In genomic region chr9:87730961-87731535, GRCm38 (mm10) we compare ENCODE assay signal across 9 mouse cellular contexts. TPM values are rescaled to one million over a fixed set of nuclear protein-coding genes. Genes with fewer than 3 reads are reported as not detected.
DNase-seq lines count a peak whose midpoint lies in the region; ATAC-seq and TF ChIP-seq lines count a peak whose summit lies in the region.
"Had no signal": no experiment of that assay in that cellular context is flagged by ENCODE, and none has a peak within 500 bp of the region (broad histone marks: within the 10 kb centered on the region; RNA-seq: fewer than 3 reads in every experiment).

TSS of gene Tbx18 (minus strand) at chr9:87731260.

- H3K9ac ChIP-seq in hindbrain, postnatal 0 days (replicated peaks; ENCODE audit: low read length), result peak within 1 kb of the TSS; percentile 49; the same call in 1 of the 2 replicates
- H3K9ac ChIP-seq in liver, embryonic 16.5 days (ENCODE audit: low read depth, low read length), result no peak within 1 kb of the TSS
- peak within 1 kb of the TSS; percentile 67 for H3K9ac ChIP-seq in neural tube, embryonic 13.5 days

- peak within 1 kb of the TSS; percentile 36; the same call in 1 of the 2 replicates for H3K27ac ChIP-seq in hindbrain, postnatal 0 days
- H3K27ac ChIP-seq in liver, embryonic 16.5 days (ENCODE audit: low read length), result no peak within 1 kb of the TSS
- H3K27ac ChIP-seq in neural tube, embryonic 13.5 days (replicated peaks), result no peak within 1 kb of the TSS

- peak; percentile 52 for TF ChIP-seq CTCF in hindbrain, postnatal 0 days (IDR thresholded peaks at IDR 0.05; ENCODE audit: low read depth)

- DNase-seq in left cerebral cortex, postnatal 14 days (ENCODE audit: low spot score in 2 of 2), result peak; percentile 33 to 54
- no peak for DNase-seq in left cerebral cortex, adult 11 months (ENCODE audit: low spot score)
- peak; percentile 41 for DNase-seq in cerebellum, postnatal 36 days
- DNase-seq in gastrocnemius, postnatal 25 days, result peak; percentile 78
- DNase-seq in hindbrain, postnatal 0 days (ENCODE audit: low spot score), result peak; percentile 92

- H3K36me3 ChIP-seq in hindbrain, postnatal 0 days (ENCODE audit: insufficient read depth, low read length), result no peaks in the 10 kb centered on the region
- H3K36me3 ChIP-seq in liver, embryonic 16.5 days (ENCODE audit: control insufficient read depth, insufficient read depth), result no peaks in the 10 kb centered on the region
- H3K36me3 ChIP-seq in neural tube, embryonic 13.5 days, result no peaks in the 10 kb centered on the region

- under 1% methylated on average over 27 of the region's 27 CpGs for WGBS in hindbrain, postnatal 0 days
- under 1% methylated on average over 27 of the region's 27 CpGs for WGBS in liver, embryonic 16.5 days (ENCODE audit: insufficient replicate concordance)
- under 1% methylated on average over 27 of the region's 27 CpGs for WGBS in neural tube, embryonic 13.5 days

- intact Hi-C loops in left cerebral cortex, postnatal 14 days (cut with DNase I), result loop anchor here (5.0 kb wide), 1 partner anchor 309 kb away; no protein-coding TSS in a partner anchor

- peaks cover 78% of the 10 kb centered on the region for H3K27me3 ChIP-seq in hindbrain, postnatal 0 days (ENCODE audit: insufficient read depth, low read length)
- H3K27me3 ChIP-seq in liver, embryonic 16.5 days (ENCODE audit: control insufficient read depth, insufficient read depth, low read depth, low read length), result peaks cover 76% of the 10 kb centered on the region
- peaks cover 90% of the 10 kb centered on the region for H3K27me3 ChIP-seq in neural tube, embryonic 13.5 days

- H3K9me3 ChIP-seq in hindbrain, postnatal 0 days (ENCODE audit: low read length), result no peaks in the 10 kb centered on the region
- no peaks in the 10 kb centered on the region for H3K9me3 ChIP-seq in liver, embryonic 16.5 days (replicated peaks; ENCODE audit: control insufficient read depth, low read length)
- H3K9me3 ChIP-seq in neural tube, embryonic 13.5 days, result no peaks in the 10 kb centered on the region

- H3K4me3 ChIP-seq in hindbrain, postnatal 0 days (ENCODE audit: low read length), result peak within 1 kb of the TSS; percentile 39
- peak within 1 kb of the TSS; percentile 40 for H3K4me3 ChIP-seq in liver, embryonic 16.5 days (ENCODE audit: low read depth, low read length)
- H3K4me3 ChIP-seq in neural tube, embryonic 13.5 days, result peak within 1 kb of the TSS; percentile 41

- no peaks in the 10 kb centered on the region for H3K4me1 ChIP-seq in hindbrain, postnatal 0 days (ENCODE audit: insufficient read depth, low read length)
- H3K4me1 ChIP-seq in liver, embryonic 16.5 days (ENCODE audit: control insufficient read depth, low read depth, low read length), result peaks cover 3% of the 10 kb centered on the region
- peaks cover 24% of the 10 kb centered on the region for H3K4me1 ChIP-seq in neural tube, embryonic 13.5 days (replicated peaks)

- peak; percentile 85 for ATAC-seq in hindbrain, postnatal 0 days
- ATAC-seq in liver, embryonic 16.5 days (ENCODE audit: low read depth), result no peak
- ATAC-seq in neural tube, embryonic 13.5 days (ENCODE audit: low read depth), result peak; percentile 64; the same call in 1 of the 2 replicates
- ATAC-seq in inflammation-experienced regulatory T-cells, adult 6 months, result no peak

- H3K4me2 ChIP-seq in hindbrain, postnatal 0 days (ENCODE audit: low read depth, low read length), result peak within 1 kb of the TSS; percentile 60
- H3K4me2 ChIP-seq in liver, embryonic 16.5 days (ENCODE audit: low read depth, low read length), result peak within 1 kb of the TSS; percentile 49
- H3K4me2 ChIP-seq in neural tube, embryonic 13.5 days, result peak within 1 kb of the TSS; percentile 60

RNA-seq across cellular contexts. Expression of gene Tbx18, which starts in this region (rescaled TPM):
- total RNA-seq in left cerebral cortex, postnatal 14 days (2021), result 1 to 10 TPM; 3.1 to 3.9 TPM
- 1 to 10 TPM in 1 of 2 experiments, under 1 TPM in 1; 0.64 to 1.6 TPM for total RNA-seq in gastrocnemius, postnatal 25 days (2021)
- total RNA-seq in hindbrain, postnatal 0 days (2014; rRNA removed), result 3.3 and 5.9 TPM in 2 replicates
- polyA plus RNA-seq in hindbrain, postnatal 0 days (2015; fragmentation: Nextera tagmentation; extraction: Ambion mirVana), result 1.2 and 1.7 TPM in 2 replicates
- not detected in 2 replicates for polyA plus RNA-seq in liver, embryonic 16.5 days (2015; fragmentation: Nextera tagmentation; extraction: Ambion mirVana)
- 1.8 and 1.9 TPM in 2 replicates for polyA plus RNA-seq in neural tube, embryonic 13.5 days (2015; fragmentation: Nextera tagmentation; extraction: Ambion mirVana)
- polyA plus RNA-seq in inflammation-experienced regulatory T-cells, adult 6 months (2017; shearing (Covaris generic)), result not detected
- polyA plus RNA-seq: spleen, adult 2 months had no signal

Comparison
In these comparisons a context has a peak if more than half of its experiments do, and no peak if none do; other contexts are left out.
1. ATAC-seq: peak in hindbrain, postnatal 0 days (single experiment) and neural tube, embryonic 13.5 days (single experiment); none in liver, embryonic 16.5 days (single experiment) and inflammation-experienced regulatory T-cells, adult 6 months (single experiment).
2. Peak in every context shown above with its lines, with median percentiles within 50 percentile points of each other: H3K4me2 ChIP-seq and H3K4me3 ChIP-seq.